Mouse (Mus musculus): ENCODE measurements around the gene Nop10.

DNA sequence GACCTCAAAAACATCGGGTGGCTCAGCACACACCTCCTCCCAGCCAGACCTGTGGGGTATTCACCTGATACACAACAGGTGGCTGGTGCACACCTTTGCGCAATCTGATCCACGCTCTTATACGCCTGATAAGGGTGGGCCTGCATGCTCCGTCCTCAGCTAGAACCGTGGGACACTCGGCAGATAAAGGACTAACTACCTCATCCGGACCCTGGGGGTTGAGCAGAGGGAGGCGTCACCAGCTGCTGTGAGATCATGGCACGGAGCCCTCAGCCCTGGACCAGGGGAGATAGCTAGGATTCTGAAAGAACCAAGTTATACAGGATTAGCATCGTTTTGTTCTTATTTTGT, 4.5 kb downstream of the Nop10 start, which contains the start of gene Gm21985:
- TF ChIP-seq GATA1 (IDR thresholded peaks at IDR 0.05; ENCODE audit: borderline replicate concordance, low read length) = no peak
- TF ChIP-seq FLI1 (IDR thresholded peaks at IDR 0.05; ENCODE audit: low read length) = no peak

All from megakaryocyte, embryonic 14.5 days (primary cell).